Comparison of ENCODE assay signal across 28 mouse cellular contexts in the genomic region with DNA sequence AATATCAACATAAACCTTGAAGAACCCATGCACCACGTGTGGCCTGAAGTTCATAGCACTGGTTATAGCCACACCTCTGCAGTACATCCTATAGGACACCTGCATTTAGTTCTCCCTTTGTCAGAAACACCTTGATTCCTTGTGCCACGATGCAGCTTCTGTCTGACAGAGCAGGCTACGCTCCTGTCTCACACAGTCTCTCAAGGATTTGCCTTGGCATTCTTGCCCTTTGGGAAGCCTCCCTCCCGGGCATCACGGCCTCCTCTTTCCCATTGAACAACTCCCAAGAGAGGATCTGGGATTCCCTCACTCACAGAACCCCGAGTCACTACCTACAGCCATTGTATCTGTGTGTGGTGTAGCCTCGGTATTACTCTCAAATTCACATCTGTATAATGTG. TPM values are rescaled to one million over a fixed set of nuclear protein-coding genes. Genes with fewer than 3 reads are reported as not detected.
DNase-seq lines count a peak whose midpoint lies in the region; ATAC-seq lines count a peak whose summit lies in the region.
"Had no signal": no experiment of that assay in that cellular context is flagged by ENCODE, and none has a peak within 500 bp of the region (broad histone marks: within the 10 kb centered on the region; RNA-seq: fewer than 3 reads in every experiment).

No protein-coding gene starts in this region.

- no peaks in the 10 kb centered on the region for H3K36me3 ChIP-seq in forebrain, embryonic 12.5 days (replicated peaks)
- H3K36me3 ChIP-seq in forebrain, embryonic 16.5 days (ENCODE audit: control insufficient read depth, insufficient read depth), result no peaks in the 10 kb centered on the region
- no peaks in the 10 kb centered on the region for H3K36me3 ChIP-seq in midbrain, embryonic 11.5 days (ENCODE audit: control insufficient read depth, insufficient read depth, low read length)
- H3K36me3 ChIP-seq in midbrain, embryonic 16.5 days (ENCODE audit: control insufficient read depth, insufficient read depth, low read length), result no peaks in the 10 kb centered on the region
- no peaks in the 10 kb centered on the region for H3K36me3 ChIP-seq in embryonic facial prominence, embryonic 10.5 days (replicated peaks)
- no peaks in the 10 kb centered on the region for H3K36me3 ChIP-seq in hindbrain, embryonic 12.5 days
- H3K36me3 ChIP-seq: heart, embryonic 13.5 days; hindbrain, embryonic 15.5 days; intestine, embryonic 15.5 days; liver, embryonic 12.5 days had no signal

- peaks cover 28% of the 10 kb centered on the region for H3K4me1 ChIP-seq in forebrain, embryonic 12.5 days
- H3K4me1 ChIP-seq in forebrain, embryonic 16.5 days (replicated peaks; ENCODE audit: control insufficient read depth, insufficient read depth, low read length), result peaks cover 29% of the 10 kb centered on the region
- H3K4me1 ChIP-seq in midbrain, embryonic 11.5 days (ENCODE audit: control insufficient read depth, insufficient read depth, low read length), result peaks cover 26% of the 10 kb centered on the region
- peaks cover 5% of the 10 kb centered on the region for H3K4me1 ChIP-seq in midbrain, embryonic 16.5 days (ENCODE audit: control insufficient read depth, insufficient read depth, low read length)
- peaks cover 27% of the 10 kb centered on the region for H3K4me1 ChIP-seq in embryonic facial prominence, embryonic 10.5 days
- peaks cover 36% of the 10 kb centered on the region for H3K4me1 ChIP-seq in hindbrain, embryonic 12.5 days
- H3K4me1 ChIP-seq: intestine, embryonic 15.5 days; liver, embryonic 12.5 days had no signal

- H3K9ac ChIP-seq in forebrain, embryonic 12.5 days, result no peak overlapping the region
- no peak overlapping the region for H3K9ac ChIP-seq in forebrain, embryonic 16.5 days (replicated peaks; ENCODE audit: low read depth, low read length)
- no peak overlapping the region for H3K9ac ChIP-seq in midbrain, embryonic 11.5 days (ENCODE audit: low read length)
- no peak overlapping the region for H3K9ac ChIP-seq in midbrain, embryonic 16.5 days (ENCODE audit: low read depth, low read length)
- no peak overlapping the region for H3K9ac ChIP-seq in hindbrain, embryonic 12.5 days
- H3K9ac ChIP-seq: heart, embryonic 13.5 days; hindbrain, embryonic 15.5 days; intestine, embryonic 15.5 days; liver, embryonic 12.5 days; liver, postnatal 0 days had no signal

- no peaks in the 10 kb centered on the region for H3K9me3 ChIP-seq in forebrain, embryonic 12.5 days
- H3K9me3 ChIP-seq in forebrain, embryonic 16.5 days (ENCODE audit: control insufficient read depth, low read length), result no peaks in the 10 kb centered on the region
- H3K9me3 ChIP-seq in midbrain, embryonic 11.5 days (ENCODE audit: control insufficient read depth, low read length), result no peaks in the 10 kb centered on the region
- H3K9me3 ChIP-seq in midbrain, embryonic 16.5 days (replicated peaks; ENCODE audit: control insufficient read depth, low read length, poor library complexity, severe bottlenecking), result no peaks in the 10 kb centered on the region
- no peaks in the 10 kb centered on the region for H3K9me3 ChIP-seq in embryonic facial prominence, embryonic 10.5 days
- no peaks in the 10 kb centered on the region for H3K9me3 ChIP-seq in hindbrain, embryonic 12.5 days (replicated peaks)
- H3K9me3 ChIP-seq: heart, embryonic 13.5 days; hindbrain, embryonic 15.5 days; intestine, embryonic 15.5 days; liver, embryonic 12.5 days had no signal

- no peaks in the 10 kb centered on the region for H3K27me3 ChIP-seq in forebrain, embryonic 12.5 days
- no peaks in the 10 kb centered on the region for H3K27me3 ChIP-seq in forebrain, embryonic 16.5 days (replicated peaks; ENCODE audit: control insufficient read depth, insufficient read depth, low read length)
- H3K27me3 ChIP-seq in midbrain, embryonic 11.5 days (ENCODE audit: control insufficient read depth, insufficient read depth, low read length), result no peaks in the 10 kb centered on the region
- H3K27me3 ChIP-seq in midbrain, embryonic 16.5 days (ENCODE audit: control insufficient read depth, insufficient read depth, low read depth, low read length), result no peaks in the 10 kb centered on the region
- no peaks in the 10 kb centered on the region for H3K27me3 ChIP-seq in embryonic facial prominence, embryonic 10.5 days (replicated peaks; ENCODE audit: low read depth, poor library complexity, severe bottlenecking)
- H3K27me3 ChIP-seq in hindbrain, embryonic 12.5 days, result no peaks in the 10 kb centered on the region
- H3K27me3 ChIP-seq: heart, embryonic 13.5 days; hindbrain, embryonic 15.5 days; intestine, embryonic 15.5 days; liver, embryonic 12.5 days had no signal

- H3K4me2 ChIP-seq in forebrain, embryonic 12.5 days, result no peak overlapping the region
- no peak overlapping the region for H3K4me2 ChIP-seq in forebrain, embryonic 16.5 days (ENCODE audit: low read length)
- no peak overlapping the region for H3K4me2 ChIP-seq in midbrain, embryonic 11.5 days
- H3K4me2 ChIP-seq in midbrain, embryonic 16.5 days (ENCODE audit: low read length), result no peak overlapping the region
- no peak overlapping the region for H3K4me2 ChIP-seq in hindbrain, embryonic 12.5 days (replicated peaks)
- H3K4me2 ChIP-seq: heart, embryonic 13.5 days; hindbrain, embryonic 15.5 days; intestine, embryonic 15.5 days; liver, embryonic 12.5 days had no signal

- 78% methylated on average over 7 of the region's 7 CpGs for WGBS in forebrain, embryonic 12.5 days
- 80% methylated on average over 7 of the region's 7 CpGs for WGBS in forebrain, embryonic 16.5 days
- 85% methylated on average over 7 of the region's 7 CpGs for WGBS in midbrain, embryonic 11.5 days
- 80% methylated on average over 7 of the region's 7 CpGs for WGBS in midbrain, embryonic 16.5 days
- WGBS in embryonic facial prominence, embryonic 10.5 days, result 82% methylated on average over 7 of the region's 7 CpGs
- 66% methylated on average over 7 of the region's 7 CpGs for WGBS in hindbrain, embryonic 12.5 days

- ATAC-seq in forebrain, embryonic 12.5 days (ENCODE audit: low FRiP score), result no peak
- no peak for ATAC-seq in forebrain, embryonic 16.5 days
- ATAC-seq in midbrain, embryonic 11.5 days (ENCODE audit: low FRiP score), result no peak
- ATAC-seq in midbrain, embryonic 16.5 days, result no peak
- ATAC-seq in hindbrain, embryonic 12.5 days (ENCODE audit: low FRiP score), result no peak
- ATAC-seq: intestine, embryonic 15.5 days; liver, embryonic 12.5 days; liver, postnatal 0 days; Patski had no signal

- H3K4me3 ChIP-seq in forebrain, embryonic 12.5 days (replicated peaks), result no peak overlapping the region
- H3K4me3 ChIP-seq in forebrain, embryonic 16.5 days (replicated peaks; ENCODE audit: low read length), result no peak overlapping the region
- no peak overlapping the region for H3K4me3 ChIP-seq in midbrain, embryonic 11.5 days (ENCODE audit: low read depth, low read length)
- H3K4me3 ChIP-seq in midbrain, embryonic 16.5 days (ENCODE audit: low read depth, low read length), result no peak overlapping the region
- no peak overlapping the region for H3K4me3 ChIP-seq in embryonic facial prominence, embryonic 10.5 days
- H3K4me3 ChIP-seq in hindbrain, embryonic 12.5 days, result no peak overlapping the region
- H3K4me3 ChIP-seq: heart, embryonic 13.5 days; hindbrain, embryonic 15.5 days; intestine, embryonic 15.5 days; liver, embryonic 12.5 days had no signal

- peak overlapping the region; percentile 88 for H3K27ac ChIP-seq in forebrain, embryonic 12.5 days
- H3K27ac ChIP-seq in forebrain, embryonic 16.5 days (ENCODE audit: low read length), result no peak overlapping the region
- H3K27ac ChIP-seq in midbrain, embryonic 11.5 days (ENCODE audit: low read depth, low read length), result peak overlapping the region; percentile 73; the same call in 1 of the 2 replicates
- no peak overlapping the region for H3K27ac ChIP-seq in midbrain, embryonic 16.5 days (ENCODE audit: low read length)
- H3K27ac ChIP-seq in embryonic facial prominence, embryonic 10.5 days (replicated peaks), result peak overlapping the region; percentile 74
- H3K27ac ChIP-seq in hindbrain, embryonic 12.5 days, result peak overlapping the region; percentile 89
- H3K27ac ChIP-seq: heart, embryonic 13.5 days; intestine, embryonic 15.5 days; kidney, postnatal 0 days; liver, embryonic 12.5 days; stomach, postnatal 0 days had no signal

- DNase-seq in midbrain, embryonic 11.5 days (ENCODE audit: low spot score, missing footprints), result peak; percentile 84
- no peak for DNase-seq in embryonic facial prominence, embryonic 10.5 days (ENCODE audit: low spot score)
- no peak for DNase-seq in frontal cortex, postnatal 10 days (ENCODE audit: low spot score in 2 of 2)
- no peak for DNase-seq in thymus, postnatal 0 days (ENCODE audit: low spot score)
- DNase-seq: adrenal gland, postnatal 10 days; cerebellum, adult 8-10 months; cerebellum, postnatal 25 days; heart, postnatal 10 days; kidney, adult 2 months; kidney, postnatal 4 days; layer of hippocampus, postnatal 36 days; left cerebral cortex, postnatal 4 days; liver, postnatal 0 days; lung, postnatal 36 days; right cerebral cortex, postnatal 4 days; thymus, adult 18-20 months; thymus, postnatal 36 days had no signal

RNA-seq across cellular contexts. Expression of a gene that starts 41.2 kb away (rescaled TPM):
- 39.4 and 44.6 TPM in 2 replicates for polyA plus RNA-seq in forebrain, embryonic 12.5 days (2016; fragmentation: Nextera tagmentation; extraction: Ambion mirVana)
- 50.0 and 59.1 TPM in 2 replicates for polyA plus RNA-seq in forebrain, embryonic 16.5 days (2015; fragmentation: Nextera tagmentation; extraction: Ambion mirVana)
- 31.9 and 34.0 TPM in 2 replicates for polyA plus RNA-seq in midbrain, embryonic 11.5 days (2014; fragmentation: Nextera tagmentation; extraction: Ambion mirVana)
- 15.1 and 17.5 TPM in 2 replicates for polyA plus RNA-seq in midbrain, embryonic 16.5 days (2015; fragmentation: Nextera tagmentation; extraction: Ambion mirVana)
- polyA plus RNA-seq in embryonic facial prominence, embryonic 10.5 days (2016; fragmentation: Nextera tagmentation; extraction: Ambion mirVana), result 16.9 and 19.2 TPM in 2 replicates
- polyA plus RNA-seq in hindbrain, embryonic 12.5 days (2016; fragmentation: Nextera tagmentation; extraction: Ambion mirVana), result 48.5 and 54.3 TPM in 2 replicates
- polyA plus RNA-seq in thymus, postnatal 0 days (2015; fragmentation: Nextera tagmentation; extraction: Ambion mirVana), result 6.3 and 7.0 TPM in 2 replicates

Comparison
In these comparisons a context has a peak if more than half of its experiments do, and no peak if none do; other contexts are left out.
1. H3K27ac ChIP-seq: peak in forebrain, embryonic 12.5 days (single experiment), midbrain, embryonic 11.5 days (single experiment), embryonic facial prominence, embryonic 10.5 days (single experiment) and hindbrain, embryonic 12.5 days (single experiment); none in forebrain, embryonic 16.5 days (single experiment) and midbrain, embryonic 16.5 days (single experiment).